Mouse (Mus musculus) heart, embryonic 16.5 days (tissue): ENCODE measurements around the gene Col11a2. TPM values are rescaled to one million over a fixed set of nuclear protein-coding genes. Genes with fewer than 3 reads are reported as not detected.
"Not testable (repeated sequence)": the region's sequence is repeated elsewhere in the genome, so short reads cannot be mapped to it uniquely, and the experiment has no call there.

Experiments
- ATAC-seq: fragments of 200-750 bp; cut with Nextera tagmentation; replicated peaks from 2 replicates; pipeline ENCODE4 v1.8.0; 2017; ENCODE audit warnings: moderate number of reproducible peaks; ENCODE audit not compliant: insufficient read depth, low FRiP score; ENCODE audit errors: extremely low read depth
- H3K27ac ChIP-seq: fragments of 300-500 bp; sonication (generic); 2 replicates; pipeline ENCODE4 v1.5.1; 2014; ENCODE audit warnings: mild to moderate bottlenecking, low read length, control low read depth, moderate library complexity
- H3K27me3 ChIP-seq: fragments of 300-500 bp; sonication (generic); 2 replicates; pipeline ENCODE4 v1.6.1; 2014; ENCODE audit warnings: low read length, mixed read lengths; ENCODE audit not compliant: control insufficient read depth, insufficient read depth
- H3K36me3 ChIP-seq: fragments of 300-500 bp; sonication (generic); 2 replicates; pipeline ENCODE4 v1.6.1; 2014; ENCODE audit not compliant: control insufficient read depth, insufficient read depth
- H3K4me1 ChIP-seq: fragments of 300-500 bp; sonication (generic); 2 replicates; pipeline ENCODE4 v1.6.1; 2014; ENCODE audit warnings: low read length, mixed read lengths; ENCODE audit not compliant: control insufficient read depth, insufficient read depth
- H3K4me2 ChIP-seq: fragments of 300-500 bp; sonication (generic); 2 replicates; pipeline ENCODE4 v1.6.1; 2014; ENCODE audit warnings: low read depth, mild to moderate bottlenecking, control low read depth, low read length
- H3K4me3 ChIP-seq: fragments of 300-500 bp; sonication (generic); 2 replicates; pipeline ENCODE4 v1.5.1; 2014; ENCODE audit warnings: mild to moderate bottlenecking, control low read depth, low read length
- H3K9ac ChIP-seq: fragments of 300-500 bp; sonication (generic); 2 replicates; pipeline ENCODE4 v1.6.1; 2014; ENCODE audit warnings: low read length, control low read depth
- H3K9me3 ChIP-seq: fragments of 300-500 bp; sonication (generic); replicated peaks from 2 replicates; pipeline ENCODE4 v1.6.1; 2016; ENCODE audit warnings: low read length; ENCODE audit not compliant: control insufficient read depth
- WGBS: fragments of 180-500 bp; shearing (Covaris S2); extraction: QIAGEN DNeasy Blood & Tissue Kit; methylation state at CpG from one replicate; pipeline ENCODE4 v1.1.7; 2014; 5-methylcytosine and 5-hydroxymethylcytosine counted together
- polyA plus RNA-seq: library from polyadenylated mRNA; unstranded; fragments of >200 nt; fragmentation: Nextera tagmentation; extraction: Ambion mirVana; gene quantifications from 2 replicates; pipeline ENCODE4 v1.2.1, GENCODE M21; 2015

The Col11a2 gene
- polyA plus RNA-seq, 1 experiment from 2014 or later = 1.2 TPM

DNA sequence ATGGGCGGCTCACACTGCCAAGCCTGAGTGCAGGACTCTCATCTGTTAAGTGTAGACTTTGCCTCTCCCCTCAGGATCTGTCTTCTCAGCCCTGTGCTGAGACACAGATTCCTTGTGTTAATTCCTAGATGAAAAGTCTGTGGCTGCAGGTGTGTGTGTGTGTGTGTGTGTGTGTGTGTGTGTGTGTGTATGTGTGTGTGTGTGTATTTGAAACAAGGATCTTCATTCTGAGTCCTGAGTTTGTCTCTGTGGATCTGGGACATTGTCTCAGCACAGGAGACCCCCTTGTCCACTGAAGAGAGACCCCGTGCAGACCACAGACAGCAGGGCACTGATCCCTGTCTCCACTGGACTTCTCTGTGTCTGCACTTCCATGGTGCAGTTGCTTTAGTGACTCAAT, 38.4 kb upstream of the Col11a2 start:
- H3K4me1 ChIP-seq, H3K36me3 ChIP-seq, ATAC-seq, H3K27me3 ChIP-seq, H3K9me3 ChIP-seq, H3K27ac ChIP-seq, H3K9ac ChIP-seq: not testable (repeated sequence)
- Histone ChIP-seq H3K4me3 (peak overlapping the region; percentile 78; the same call in 1 of the 2 replicates), H3K4me2 (peak overlapping the region; percentile 100; the same call in 1 of the 2 replicates)
- WGBS = 45% methylated on average over 2 of the region's 2 CpGs

DNA sequence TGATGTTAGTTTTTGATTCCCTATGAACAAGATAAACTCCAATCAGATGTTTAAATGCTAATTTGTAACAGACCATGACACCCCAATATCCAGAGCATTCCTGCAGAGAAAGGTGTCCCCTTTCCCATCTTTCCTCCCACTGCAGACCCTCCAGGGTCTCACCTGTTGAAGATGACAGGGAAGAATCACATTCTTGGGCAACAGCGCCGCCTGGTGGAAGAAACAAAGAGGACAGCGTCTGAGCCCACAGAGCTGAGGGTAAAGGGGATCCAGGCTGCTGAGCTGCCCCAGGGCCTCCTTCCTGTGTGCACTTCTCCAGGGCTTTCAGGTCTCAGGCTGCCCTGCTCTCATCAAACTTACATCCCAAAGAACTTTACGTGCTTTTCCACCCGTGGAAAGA, 35.8 kb upstream of the Col11a2 start:
- Histone ChIP-seq H3K9me3 (no peaks in the 10 kb centered on the region), H3K4me1 (no peaks in the 10 kb centered on the region), H3K4me2 (no peak overlapping the region), H3K27me3 (peaks cover 2% of the 10 kb centered on the region; the same call in 1 of the 2 replicates), H3K4me3 (no peak overlapping the region), H3K9ac (no peak overlapping the region), H3K27ac (no peak overlapping the region), H3K36me3 (no peaks in the 10 kb centered on the region)
- whole genome bisulfite sequencing = 4% methylated on average over 5 of the region's 5 CpGs
- ATAC-seq = no peak

DNA sequence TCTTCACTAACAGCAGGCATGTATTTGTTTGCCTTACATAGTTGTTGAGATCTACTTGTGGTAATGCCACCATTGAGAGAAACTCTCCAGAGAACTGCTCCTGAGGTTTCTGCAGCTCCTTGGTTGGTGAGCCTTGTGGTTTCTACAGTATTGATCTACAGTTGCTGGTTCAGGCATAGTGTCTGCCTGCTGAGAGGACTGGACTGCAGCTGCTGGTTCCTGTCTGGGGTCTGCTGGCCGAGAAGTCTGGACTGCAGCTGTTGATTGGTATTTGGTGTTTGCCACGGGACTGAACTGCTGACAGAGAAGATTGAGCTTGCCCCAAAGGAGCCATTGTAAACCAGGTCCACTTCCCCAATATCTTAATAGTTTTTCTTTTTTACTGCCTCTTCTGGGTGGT, 32.7 kb upstream of the Col11a2 start:
- no peaks in the 10 kb centered on the region for H3K9me3 ChIP-seq
- no peak overlapping the region for H3K4me3 ChIP-seq
- H3K4me1 ChIP-seq = no peaks in the 10 kb centered on the region
- no peak overlapping the region for H3K4me2 ChIP-seq
- ATAC-seq = no peak
- no peaks in the 10 kb centered on the region for H3K36me3 ChIP-seq
- H3K27me3 ChIP-seq = 0 out of 2 replicates have a peak, but pooled peaks cover 2% of the 10 kb centered on the region
- no peak overlapping the region for H3K9ac ChIP-seq
- 38% methylated on average over 2 of the region's 2 CpGs for WGBS
- H3K27ac ChIP-seq = no peak overlapping the region

DNA sequence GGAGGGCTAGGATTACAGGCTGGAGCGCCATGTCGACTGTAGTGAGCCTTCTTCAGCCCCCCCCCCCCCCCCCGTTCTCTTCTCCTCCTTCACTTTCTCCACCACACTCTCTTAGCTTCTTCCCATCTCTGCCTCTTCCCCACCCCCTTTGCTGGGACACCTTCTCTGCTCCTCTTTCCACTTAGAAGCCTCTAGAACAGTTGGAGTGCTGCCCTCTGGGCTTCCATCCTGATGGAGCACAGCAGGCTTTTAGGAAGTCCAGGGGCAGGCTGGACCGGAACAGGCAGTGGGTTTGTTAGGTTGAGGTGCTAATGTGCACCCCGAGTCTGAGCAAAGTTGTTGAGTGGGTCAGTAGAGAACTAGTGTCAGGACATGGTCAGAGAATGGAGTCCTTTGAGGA, 29.1 kb upstream of the Col11a2 start:
- ATAC-seq = no peak
- H3K4me1 ChIP-seq = no peaks in the 10 kb centered on the region
- H3K9ac ChIP-seq = no peak overlapping the region
- no peak overlapping the region for H3K4me2 ChIP-seq
- 68% methylated on average over 5 of the region's 5 CpGs for whole genome bisulfite sequencing
- H3K9me3 ChIP-seq = no peaks in the 10 kb centered on the region
- H3K27me3 ChIP-seq = 0 out of 2 replicates have a peak, but pooled peaks cover 2% of the 10 kb centered on the region
- H3K36me3 ChIP-seq = no peaks in the 10 kb centered on the region
- H3K4me3 ChIP-seq = no peak overlapping the region
- H3K27ac ChIP-seq = no peak overlapping the region

DNA sequence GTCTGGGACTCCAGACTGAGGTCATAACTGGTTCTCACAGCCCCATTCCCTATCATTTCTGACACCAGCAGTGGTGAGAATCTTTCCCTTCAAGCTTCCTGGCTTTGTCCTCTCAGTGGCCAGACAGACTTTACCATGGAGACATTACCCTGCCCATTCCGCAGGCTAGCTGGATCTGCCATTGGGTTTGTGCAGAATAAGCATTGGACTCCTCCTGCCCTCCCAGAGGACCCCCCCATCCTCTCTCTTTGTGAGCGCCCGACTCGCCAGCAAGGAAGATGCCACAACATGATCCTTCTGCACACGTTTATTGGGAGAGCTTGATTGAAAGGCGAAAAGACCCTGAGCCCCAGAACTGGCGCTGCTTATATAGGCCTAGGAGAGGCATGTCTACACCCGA, 25.8 kb upstream of the Col11a2 start:
- ATAC-seq = no peak
- Histone ChIP-seq H3K4me2 (no peak overlapping the region), H3K4me1 (no peaks in the 10 kb centered on the region), H3K27me3 (no peaks in the 10 kb centered on the region), H3K9ac (no peak overlapping the region), H3K27ac (no peak overlapping the region), H3K9me3 (no peaks in the 10 kb centered on the region), H3K4me3 (no peak overlapping the region), H3K36me3 (no peaks in the 10 kb centered on the region)
- 85% methylated on average over 8 of the region's 8 CpGs for WGBS

DNA sequence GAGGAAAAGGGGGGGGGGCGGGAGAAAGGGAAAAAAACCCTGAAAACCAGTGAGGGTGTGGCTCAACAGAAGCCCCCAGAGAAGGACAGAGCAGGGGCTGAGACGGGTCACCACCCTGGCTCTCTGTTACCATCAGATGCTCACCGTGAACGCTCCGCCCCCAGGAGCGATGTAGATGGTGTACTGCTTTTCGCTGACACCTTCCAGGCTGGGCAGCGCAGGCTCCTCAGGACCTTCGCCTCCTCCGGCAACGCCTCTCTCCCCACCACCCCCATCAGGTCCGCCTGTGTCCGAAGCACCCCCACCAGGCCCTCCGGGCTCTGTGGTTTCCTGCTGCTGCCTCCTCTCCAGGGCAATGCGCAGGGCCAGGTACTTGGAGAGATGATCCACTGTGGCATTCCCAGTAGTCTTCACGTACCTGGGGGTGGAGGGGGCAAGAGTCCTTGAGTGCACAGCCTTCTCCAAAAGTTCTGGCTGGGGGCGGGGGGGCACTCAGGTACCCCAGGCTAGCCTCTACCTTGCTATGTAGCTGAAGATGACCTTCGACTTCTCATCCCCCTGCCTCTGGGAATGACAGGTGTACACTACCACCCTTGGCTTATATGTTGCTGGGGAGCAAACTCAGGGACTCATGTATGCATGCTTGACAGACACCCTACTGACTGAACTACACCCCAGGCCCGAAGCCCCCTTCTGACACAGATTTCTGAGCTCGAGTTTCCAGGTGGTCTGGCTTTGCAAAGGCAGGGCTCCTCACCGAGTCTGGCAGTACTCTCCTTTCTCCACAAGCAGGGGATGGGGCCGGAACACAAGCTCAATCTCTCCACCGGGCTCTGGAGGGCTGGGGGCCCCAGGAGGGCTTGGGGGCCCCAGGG, 17.5 kb upstream of the Col11a2 start:
- H3K36me3 ChIP-seq = peaks cover 13% of the 10 kb centered on the region
- 94% methylated on average over 23 of the region's 23 CpGs for WGBS
- ATAC-seq = no peak

DNA sequence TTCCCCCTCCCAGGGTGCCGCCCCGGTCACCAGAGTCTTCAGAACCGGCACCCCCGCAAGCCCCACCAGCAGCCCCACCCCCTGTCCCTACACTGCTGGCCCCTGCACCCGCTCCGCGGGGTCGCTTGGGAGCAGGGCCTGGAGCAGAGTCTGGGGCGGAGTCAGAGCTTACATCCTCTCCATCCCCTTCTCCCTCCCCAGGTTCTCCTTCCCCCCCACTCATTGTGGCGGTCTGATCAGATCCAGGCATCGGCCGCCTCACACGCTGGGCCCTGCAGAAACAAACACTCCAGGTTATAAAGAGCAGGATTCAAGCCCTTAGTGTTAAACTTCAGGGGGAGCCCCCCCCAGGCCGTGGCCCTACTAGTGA, 16.8 kb upstream of the Col11a2 start:
- H3K4me2 ChIP-seq = no peak overlapping the region
- H3K27me3 ChIP-seq = no peaks in the 10 kb centered on the region
- H3K4me1 ChIP-seq = peaks cover 23% of the 10 kb centered on the region
- H3K36me3 ChIP-seq = peaks cover 13% of the 10 kb centered on the region
- no peak overlapping the region for H3K9ac ChIP-seq
- no peak for ATAC-seq
- peaks cover 9% of the 10 kb centered on the region for H3K9me3 ChIP-seq
- H3K27ac ChIP-seq = no peak overlapping the region
- 91% methylated on average over 14 of the region's 14 CpGs for WGBS
- H3K4me3 ChIP-seq = no peak overlapping the region

More for the DNA sequence above, 17.5 kb upstream of the Col11a2 start:
- Histone ChIP-seq H3K4me1 (peaks cover 17% of the 10 kb centered on the region), H3K9ac (no peak overlapping the region), H3K27ac (no peak overlapping the region), H3K9me3 (peaks cover 9% of the 10 kb centered on the region), H3K27me3 (no peaks in the 10 kb centered on the region), H3K4me2 (no peak overlapping the region), H3K4me3 (no peak overlapping the region)

DNA sequence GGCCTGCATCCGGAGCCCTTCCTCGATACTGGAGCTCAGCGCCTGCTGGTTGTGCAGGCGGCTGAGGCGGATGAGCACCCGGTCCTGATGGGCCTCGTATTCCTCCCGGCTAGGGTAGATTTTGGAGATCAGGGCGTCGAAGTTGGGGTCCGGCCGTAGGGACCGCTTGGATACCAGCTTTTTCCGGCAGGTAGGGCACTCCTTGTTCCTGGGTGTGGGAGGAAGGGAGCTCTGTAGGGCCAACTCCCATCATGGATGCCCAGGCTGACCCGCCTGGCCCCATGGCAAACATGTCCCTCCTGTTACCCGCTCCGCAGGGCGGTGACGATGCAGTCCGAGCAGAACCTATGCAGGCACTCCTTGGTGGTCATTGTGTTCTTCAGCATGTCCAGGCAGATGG, 16.2 kb upstream of the Col11a2 start:
- no peak overlapping the region for H3K27ac ChIP-seq
- ATAC-seq = no peak
- H3K36me3 ChIP-seq = peaks cover 13% of the 10 kb centered on the region
- peaks cover 9% of the 10 kb centered on the region for H3K9me3 ChIP-seq
- H3K4me2 ChIP-seq = no peak overlapping the region
- no peaks in the 10 kb centered on the region for H3K27me3 ChIP-seq
- 95% methylated on average over 20 of the region's 20 CpGs for WGBS
- no peak overlapping the region for H3K4me3 ChIP-seq
- peaks cover 24% of the 10 kb centered on the region for H3K4me1 ChIP-seq
- no peak overlapping the region for H3K9ac ChIP-seq

DNA sequence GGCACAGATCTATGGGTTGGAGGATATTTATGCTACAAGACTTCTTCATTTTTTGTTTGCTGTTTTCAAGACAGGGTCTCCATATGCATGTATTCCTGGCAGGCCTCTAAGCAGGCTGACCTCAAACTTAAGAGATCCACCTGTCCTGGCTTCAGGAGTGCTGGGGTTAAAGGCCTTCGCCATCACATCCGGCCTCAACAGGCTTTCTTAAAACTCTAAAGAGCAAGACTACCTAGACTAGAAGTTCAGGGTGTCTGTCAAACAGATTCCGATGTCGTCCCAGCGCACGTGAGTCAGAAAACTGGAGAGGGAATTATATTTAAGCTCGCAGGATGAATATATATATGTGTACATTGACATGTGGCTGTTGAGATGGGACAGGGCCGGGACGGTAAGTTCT, 15.6 kb upstream of the Col11a2 start:
- peaks cover 9% of the 10 kb centered on the region for H3K9me3 ChIP-seq
- ATAC-seq = no peak
- H3K4me2 ChIP-seq = peak overlapping the region; percentile 97
- peaks cover 18% of the 10 kb centered on the region for H3K36me3 ChIP-seq
- 59% methylated on average over 9 of the region's 9 CpGs for WGBS
- H3K4me3 ChIP-seq = peak overlapping the region; percentile 90
- H3K27ac ChIP-seq = no peak overlapping the region; the same call in 1 of the 2 replicates
- H3K9ac ChIP-seq = peak overlapping the region; percentile 96
- H3K27me3 ChIP-seq = no peaks in the 10 kb centered on the region
- H3K4me1 ChIP-seq = peaks cover 30% of the 10 kb centered on the region
